17 mouse cellular contexts compared by ENCODE assay signal in the genomic region with DNA sequence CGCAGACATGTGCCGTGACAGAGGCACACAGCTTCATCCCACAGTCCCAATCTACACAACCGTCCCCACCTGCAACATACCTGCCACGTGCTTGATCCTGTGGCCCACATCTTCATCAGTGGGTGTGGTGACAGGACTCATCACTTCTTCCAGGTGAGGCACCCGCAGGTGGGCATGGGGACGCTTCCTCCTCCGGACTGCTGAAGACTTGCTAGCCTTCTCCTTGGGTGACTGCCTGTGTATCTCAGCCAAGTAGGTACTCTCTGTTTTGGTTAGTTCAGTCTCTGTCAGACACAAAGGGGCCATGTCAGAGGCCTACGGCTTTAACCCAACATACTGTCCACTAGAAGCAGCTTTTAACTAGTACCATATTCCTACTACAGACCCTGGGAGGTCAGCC. TPM values are rescaled to one million over a fixed set of nuclear protein-coding genes. Genes with fewer than 3 reads are reported as not detected.
"Had no signal": no experiment of that assay in that cellular context is flagged by ENCODE, and none has a peak within 500 bp of the region (broad histone marks: within the 10 kb centered on the region; RNA-seq: fewer than 3 reads in every experiment).

No protein-coding gene starts in this region.

- H3K36me3 ChIP-seq: stomach, embryonic 15.5 days had no signal

- H3K9ac ChIP-seq: neural tube, embryonic 13.5 days; neural tube, embryonic 15.5 days; stomach, embryonic 15.5 days had no signal

- H3K4me3 ChIP-seq: neural tube, embryonic 13.5 days; neural tube, embryonic 15.5 days; stomach, embryonic 15.5 days had no signal

- H3K4me1 ChIP-seq: neural tube, embryonic 13.5 days; neural tube, embryonic 15.5 days; stomach, embryonic 15.5 days had no signal

- H3K27ac ChIP-seq: neural tube, embryonic 13.5 days; neural tube, embryonic 15.5 days; stomach, embryonic 15.5 days; stomach, postnatal 0 days had no signal

- H3K27me3 ChIP-seq: neural tube, embryonic 13.5 days; neural tube, embryonic 15.5 days; stomach, embryonic 15.5 days had no signal

- H3K4me2 ChIP-seq: neural tube, embryonic 13.5 days; neural tube, embryonic 15.5 days; stomach, embryonic 15.5 days had no signal

- H3K9me3 ChIP-seq: neural tube, embryonic 13.5 days; neural tube, embryonic 15.5 days; stomach, embryonic 15.5 days had no signal

- DNase-seq: retina, postnatal 1 day; right cerebral cortex, adult 18-20 months; right cerebral cortex, postnatal 14 days; right cerebral cortex, postnatal 25 days; right cerebral cortex, postnatal 4 days; spleen, adult 18-20 months; thymus, adult 18-20 months; thymus, adult 2 months; thymus, postnatal 14 days; thymus, postnatal 25 days; thymus, postnatal 36 days; thymus, postnatal 4 days had no signal

RNA-seq across cellular contexts. Expression of a gene that starts 35.2 kb away (rescaled TPM):
- total RNA-seq: neutrophil, adult 5-6 weeks had no signal
